ENCODE assay signal across 12 mouse cellular contexts in genomic region chr5:147051500-147052308, GRCm38 (mm10). TPM values are rescaled to one million over a fixed set of nuclear protein-coding genes. Genes with fewer than 3 reads are reported as not detected.
A peak's percentile ranks its signal among the peaks of the same experiment; 100 is the strongest.
DNase-seq lines count a peak whose midpoint lies in the region; ATAC-seq and TF ChIP-seq lines count a peak whose summit lies in the region.
"Had no signal": no experiment of that assay in that cellular context is flagged by ENCODE, and none has a peak within 500 bp of the region (broad histone marks: within the 10 kb centered on the region; RNA-seq: fewer than 3 reads in every experiment).

No protein-coding gene starts in this region.

- H3K4me2 ChIP-seq in heart, embryonic 13.5 days: peak overlapping the region; percentile 15
- H3K4me2 ChIP-seq in liver, embryonic 14.5 days (ENCODE audit: low read depth): peak overlapping the region; percentile 15; the same call in 1 of the 2 replicates
- H3K4me2 ChIP-seq in liver, embryonic 11.5 days: no peak overlapping the region
- H3K4me2 ChIP-seq in neural tube, embryonic 14.5 days (ENCODE audit: low read depth, low read length): peak overlapping the region; percentile 15; the same call in 1 of the 2 replicates
- H3K4me2 ChIP-seq: limb, embryonic 13.5 days; midbrain, embryonic 12.5 days had no signal

- H3K4me1 ChIP-seq in heart, embryonic 13.5 days: peaks cover 58% of the 10 kb centered on the region
- H3K4me1 ChIP-seq in liver, embryonic 14.5 days (replicated peaks; ENCODE audit: control insufficient read depth in 2 of 2, insufficient read depth in 2 of 2, low read length in 1 of 2): peaks cover 0 to 25% of the 10 kb centered on the region in 2 experiments; a peak in 3 of 4 replicates
- peaks cover 19% of the 10 kb centered on the region for H3K4me1 ChIP-seq in liver, embryonic 11.5 days (replicated peaks; ENCODE audit: control insufficient read depth, insufficient read depth, low read length)
- H3K4me1 ChIP-seq in brown adipose tissue, adult 24 weeks (ENCODE audit: control insufficient read depth, insufficient read depth, insufficient read length, low read length): peaks cover 55% of the 10 kb centered on the region
- peaks cover 4% of the 10 kb centered on the region; the same call in 1 of the 2 replicates for H3K4me1 ChIP-seq in neural tube, embryonic 14.5 days (ENCODE audit: control insufficient read depth, insufficient read depth, low read length)

- TF ChIP-seq EP300 in liver, embryonic 14.5 days (IDR thresholded peaks at IDR 0.05; ENCODE audit: low read depth): no peak

- no peak for ATAC-seq in heart, embryonic 13.5 days (ENCODE audit: extremely low read depth, insufficient number of reproducible peaks, low FRiP score, low TSS enrichment)
- ATAC-seq in liver, embryonic 14.5 days (ENCODE audit: insufficient read depth): no peak
- ATAC-seq in liver, embryonic 11.5 days (replicated peaks; ENCODE audit: low FRiP score): no peak
- ATAC-seq in neural tube, embryonic 14.5 days (ENCODE audit: low read depth): no peak
- ATAC-seq: forebrain, embryonic 16.5 days had no signal

- no peaks in the 10 kb centered on the region for H3K36me3 ChIP-seq in heart, embryonic 13.5 days
- H3K36me3 ChIP-seq in liver, embryonic 14.5 days (replicated peaks; ENCODE audit: control insufficient read depth, insufficient read depth, low read depth): no peaks in the 10 kb centered on the region
- no peaks in the 10 kb centered on the region for H3K36me3 ChIP-seq in liver, embryonic 11.5 days (ENCODE audit: control insufficient read depth, insufficient read depth, low read length)
- no peaks in the 10 kb centered on the region for H3K36me3 ChIP-seq in neural tube, embryonic 14.5 days (ENCODE audit: control insufficient read depth, insufficient read depth, low read length)
- H3K36me3 ChIP-seq: limb, embryonic 13.5 days; midbrain, embryonic 12.5 days had no signal

- TF ChIP-seq CTCF in liver, embryonic 14.5 days (IDR thresholded peaks at IDR 0.05; ENCODE audit: low read depth): no peak

- no peaks in the 10 kb centered on the region for H3K9me3 ChIP-seq in heart, embryonic 13.5 days
- no peaks in the 10 kb centered on the region for H3K9me3 ChIP-seq in liver, embryonic 14.5 days (ENCODE audit: control insufficient read depth, low read length)
- no peaks in the 10 kb centered on the region for H3K9me3 ChIP-seq in liver, embryonic 11.5 days (ENCODE audit: control insufficient read depth, low read length)
- H3K9me3 ChIP-seq in neural tube, embryonic 14.5 days (ENCODE audit: control insufficient read depth, low read length): no peaks in the 10 kb centered on the region
- H3K9me3 ChIP-seq: limb, embryonic 13.5 days; midbrain, embryonic 12.5 days had no signal

- no peak for DNase-seq in heart, adult 11 months
- DNase-seq in liver, embryonic 14.5 days (ENCODE audit: low read depth in 3 of 3, low spot score in 3 of 3): no peak
- no peak for DNase-seq in liver, embryonic 11.5 days (ENCODE audit: low spot score)
- no peak for DNase-seq in natural killer cell, adult 2 months (ENCODE audit: low spot score in 2 of 2)
- no peak for DNase-seq in cerebellum, postnatal 36 days
- DNase-seq: right cerebral cortex, postnatal 4 days had no signal

- no peak overlapping the region for H3K9ac ChIP-seq in heart, embryonic 13.5 days
- H3K9ac ChIP-seq in liver, embryonic 14.5 days (replicated peaks): no peak overlapping the region
- no peak overlapping the region for H3K9ac ChIP-seq in liver, embryonic 11.5 days (ENCODE audit: low read depth, low read length)
- no peak overlapping the region for H3K9ac ChIP-seq in neural tube, embryonic 14.5 days (replicated peaks; ENCODE audit: low read depth, low read length)
- H3K9ac ChIP-seq: limb, embryonic 13.5 days; midbrain, embryonic 12.5 days had no signal

- H3K27ac ChIP-seq in heart, embryonic 13.5 days (replicated peaks): no peak overlapping the region
- H3K27ac ChIP-seq in liver, embryonic 14.5 days: no peak overlapping the region
- H3K27ac ChIP-seq in liver, embryonic 11.5 days (ENCODE audit: low read depth, low read length): no peak overlapping the region
- H3K27ac ChIP-seq in brown adipose tissue, adult 24 weeks (replicated peaks; ENCODE audit: low read depth, low read length): peak overlapping the region; percentile 97
- H3K27ac ChIP-seq in neural tube, embryonic 14.5 days (ENCODE audit: low read depth, low read length): no peak overlapping the region
- H3K27ac ChIP-seq: limb, embryonic 13.5 days; midbrain, embryonic 12.5 days had no signal

- WGBS in heart, embryonic 13.5 days: 54% methylated on average over 29 of the region's 29 CpGs
- 60% methylated on average over 29 of the region's 29 CpGs for WGBS in liver, embryonic 14.5 days (ENCODE audit: insufficient replicate concordance)
- WGBS in liver, embryonic 11.5 days: 73% methylated on average over 29 of the region's 29 CpGs
- WGBS in neural tube, embryonic 14.5 days: 47% methylated on average over 29 of the region's 29 CpGs

- H3K4me3 ChIP-seq in heart, embryonic 13.5 days: no peak overlapping the region
- H3K4me3 ChIP-seq in liver, embryonic 14.5 days (ENCODE audit: insufficient read depth in 1 of 2, low read depth in 2 of 2, low read length in 2 of 2): no peak overlapping the region
- H3K4me3 ChIP-seq in liver, embryonic 11.5 days (ENCODE audit: low read depth, low read length): no peak overlapping the region
- peak overlapping the region; percentile 38 for H3K4me3 ChIP-seq in brown adipose tissue, adult 24 weeks (ENCODE audit: insufficient read depth, low read depth, low read length)
- no peak overlapping the region for H3K4me3 ChIP-seq in neural tube, embryonic 14.5 days (ENCODE audit: low read depth, low read length)
- H3K4me3 ChIP-seq: limb, embryonic 13.5 days; midbrain, embryonic 12.5 days had no signal

- no peaks in the 10 kb centered on the region for H3K27me3 ChIP-seq in heart, embryonic 13.5 days (replicated peaks)
- H3K27me3 ChIP-seq in liver, embryonic 14.5 days (ENCODE audit: control insufficient read depth, insufficient read depth, low read length): no peaks in the 10 kb centered on the region
- no peaks in the 10 kb centered on the region for H3K27me3 ChIP-seq in liver, embryonic 11.5 days (replicated peaks; ENCODE audit: control insufficient read depth, insufficient read depth, low read length)
- no peaks in the 10 kb centered on the region for H3K27me3 ChIP-seq in neural tube, embryonic 14.5 days (ENCODE audit: control insufficient read depth, insufficient read depth, low read length)
- H3K27me3 ChIP-seq: limb, embryonic 13.5 days; midbrain, embryonic 12.5 days had no signal

RNA-seq across cellular contexts. Expression of gene Lnx2, which starts 24.7 kb away (rescaled TPM):
- 10.3 and 10.8 TPM in 2 replicates for polyA plus RNA-seq in heart, embryonic 13.5 days (2015; fragmentation: Nextera tagmentation; extraction: Ambion mirVana)
- polyA plus RNA-seq in liver, embryonic 14.5 days (2012; rRNA removed): 3.1 and 4.1 TPM in 2 replicates
- 4.0 and 4.4 TPM in 2 replicates for polyA plus RNA-seq in liver, embryonic 14.5 days (2014; fragmentation: Nextera tagmentation; extraction: Ambion mirVana)
- 13.3 and 13.7 TPM in 2 replicates for polyA plus RNA-seq in liver, embryonic 11.5 days (2014; fragmentation: Nextera tagmentation; extraction: Ambion mirVana)
- 6.6 and 7.0 TPM in 2 replicates for polyA plus RNA-seq in brown adipose tissue, adult 24 weeks (2012; ENCODE audit: insufficient read depth, insufficient read length, missing spikeins)
- polyA plus RNA-seq in neural tube, embryonic 14.5 days (2014; fragmentation: Nextera tagmentation; extraction: Ambion mirVana): 3.9 and 6.6 TPM in 2 replicates

RNA-seq across cellular contexts. Expression of gene Polr1d, which starts 25.1 kb away (rescaled TPM):
- 90.1 and 98.2 TPM in 2 replicates for polyA plus RNA-seq in heart, embryonic 13.5 days (2015; fragmentation: Nextera tagmentation; extraction: Ambion mirVana)
- 45.9 and 58.6 TPM in 2 replicates for polyA plus RNA-seq in liver, embryonic 14.5 days (2012; rRNA removed)
- 87.1 and 92.4 TPM in 2 replicates for polyA plus RNA-seq in liver, embryonic 14.5 days (2014; fragmentation: Nextera tagmentation; extraction: Ambion mirVana)
- polyA plus RNA-seq in liver, embryonic 11.5 days (2014; fragmentation: Nextera tagmentation; extraction: Ambion mirVana): 180 and 182 TPM in 2 replicates
- 203 and 223 TPM in 2 replicates for polyA plus RNA-seq in brown adipose tissue, adult 24 weeks (2012; ENCODE audit: insufficient read depth, insufficient read length, missing spikeins)
- 101 and 108 TPM in 2 replicates for polyA plus RNA-seq in neural tube, embryonic 14.5 days (2014; fragmentation: Nextera tagmentation; extraction: Ambion mirVana)
